In the genomic region with DNA sequence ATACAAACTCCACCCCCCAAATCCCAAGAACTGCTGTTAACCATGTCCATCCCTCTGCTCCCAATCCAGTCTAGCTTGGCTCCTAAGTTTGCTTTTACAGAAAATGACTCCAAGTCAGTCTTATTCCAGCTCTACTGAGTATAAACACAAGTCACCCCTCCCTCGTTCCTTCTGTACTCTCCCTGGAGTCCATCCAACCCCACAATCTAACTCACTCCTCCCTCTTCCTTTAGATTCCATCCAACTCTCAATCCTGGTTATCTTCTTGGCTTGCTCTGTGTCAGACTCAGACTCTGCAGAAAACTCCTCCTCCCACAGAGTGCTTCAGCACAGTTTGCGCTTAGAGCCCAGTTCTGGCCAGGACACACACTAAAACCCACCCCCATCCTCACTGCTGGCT, we compare ENCODE assay signal across 15 mouse cellular contexts. TPM values are rescaled to one million over a fixed set of nuclear protein-coding genes. Genes with fewer than 3 reads are reported as not detected.
DNase-seq lines count a peak whose midpoint lies in the region; ATAC-seq and TF ChIP-seq lines count a peak whose summit lies in the region.
"Had no signal": no experiment of that assay in that cellular context is flagged by ENCODE, and none has a peak within 500 bp of the region (broad histone marks: within the 10 kb centered on the region; RNA-seq: fewer than 3 reads in every experiment).

No protein-coding gene starts in this region.

- ATAC-seq in kidney, embryonic 14.5 days (ENCODE audit: low FRiP score, low TSS enrichment) = no peak
- peak; percentile 53 for ATAC-seq in liver, postnatal 0 days
- no peak for ATAC-seq in CD4-positive, CD25-positive, alpha-beta regulatory T cell, adult 4 months
- ATAC-seq: forebrain, embryonic 13.5 days had no signal

- no peak overlapping the region for H3K27ac ChIP-seq in kidney, embryonic 14.5 days (ENCODE audit: low read depth, low read length)
- H3K27ac ChIP-seq in liver, postnatal 0 days (ENCODE audit: low read depth) = peak overlapping the region; percentile 44; the same call in 1 of the 2 replicates
- H3K27ac ChIP-seq: forebrain, embryonic 13.5 days; liver, embryonic 13.5 days had no signal

- 79% methylated on average over 2 of the region's 2 CpGs for WGBS in kidney, embryonic 14.5 days
- WGBS in liver, postnatal 0 days (ENCODE audit: insufficient replicate concordance) = 67% methylated on average over 2 of the region's 2 CpGs

- peaks cover 60% of the 10 kb centered on the region for H3K36me3 ChIP-seq in kidney, embryonic 14.5 days (ENCODE audit: control insufficient read depth, insufficient read depth, low read length)
- peaks cover 36% of the 10 kb centered on the region for H3K36me3 ChIP-seq in liver, postnatal 0 days (replicated peaks; ENCODE audit: insufficient read depth, low read length)

- DNase-seq in kidney, postnatal 14 days = peak; percentile 37
- peak; percentile 75 for DNase-seq in NIH3T3 (ENCODE audit: low read depth)
- peak; percentile 62 to 65 for DNase-seq in heart, adult 9 months (ENCODE audit: low spot score in 2 of 2)
- DNase-seq in liver, postnatal 0 days = no peak
- no peak for DNase-seq in gastrocnemius, postnatal 14 days
- DNase-seq in gastrocnemius, adult 18-20 months (ENCODE audit: low spot score) = no peak
- DNase-seq: embryo, embryonic 11 days; liver, embryonic 13.5 days; right cerebral cortex, postnatal 25 days had no signal

- no peak overlapping the region for H3K4me3 ChIP-seq in kidney, embryonic 14.5 days (ENCODE audit: low read length)
- H3K4me3 ChIP-seq in liver, postnatal 0 days (ENCODE audit: low read depth, low read length) = no peak overlapping the region
- H3K4me3 ChIP-seq: forebrain, embryonic 13.5 days; liver, embryonic 13.5 days had no signal

- no peak overlapping the region for H3K9ac ChIP-seq in kidney, embryonic 14.5 days (ENCODE audit: low read depth, low read length)
- no peak overlapping the region for H3K9ac ChIP-seq in liver, postnatal 0 days (replicated peaks)
- H3K9ac ChIP-seq: forebrain, embryonic 13.5 days; liver, embryonic 13.5 days had no signal

- TF ChIP-seq CTCF in liver, postnatal 0 days (IDR thresholded peaks at IDR 0.05; ENCODE audit: low read depth) = no peak

- peaks cover 8% of the 10 kb centered on the region for H3K4me1 ChIP-seq in kidney, embryonic 14.5 days (ENCODE audit: control insufficient read depth, insufficient read depth, low read length)
- peaks cover 23% of the 10 kb centered on the region for H3K4me1 ChIP-seq in liver, postnatal 0 days (ENCODE audit: insufficient read depth)

- no peaks in the 10 kb centered on the region for H3K9me3 ChIP-seq in kidney, embryonic 14.5 days (ENCODE audit: control insufficient read depth, low read length)
- no peaks in the 10 kb centered on the region for H3K9me3 ChIP-seq in liver, postnatal 0 days (ENCODE audit: low read length)
- H3K9me3 ChIP-seq: forebrain, embryonic 13.5 days; liver, embryonic 13.5 days had no signal

- no peak for TF ChIP-seq EP300 in liver, postnatal 0 days (IDR thresholded peaks at IDR 0.05; ENCODE audit: low read depth)

- intact Hi-C loops in gastrocnemius, postnatal 14 days (cut with DNase I; ENCODE audit: low total_unique reads) = no loop called here

- no peaks in the 10 kb centered on the region for H3K27me3 ChIP-seq in kidney, embryonic 14.5 days (ENCODE audit: control insufficient read depth, insufficient read depth, low read length)
- H3K27me3 ChIP-seq in liver, postnatal 0 days (ENCODE audit: insufficient read depth, low read length) = no peaks in the 10 kb centered on the region
- H3K27me3 ChIP-seq: CH12.LX; forebrain, embryonic 13.5 days; liver, embryonic 13.5 days had no signal

- H3K4me2 ChIP-seq in kidney, embryonic 14.5 days (replicated peaks; ENCODE audit: low read depth, low read length) = no peak overlapping the region
- no peak overlapping the region for H3K4me2 ChIP-seq in liver, postnatal 0 days (ENCODE audit: low read depth, low read length)
- H3K4me2 ChIP-seq: forebrain, embryonic 13.5 days; liver, embryonic 13.5 days had no signal

RNA-seq across cellular contexts. Expression of a gene that starts 6.2 kb away (rescaled TPM):
- polyA plus RNA-seq in kidney, embryonic 14.5 days (2014; fragmentation: Nextera tagmentation; extraction: Ambion mirVana) = 27.8 and 39.0 TPM in 2 replicates
- polyA plus RNA-seq in liver, postnatal 0 days (2015; fragmentation: Nextera tagmentation; extraction: Ambion mirVana) = 6.1 and 6.4 TPM in 2 replicates
- 10 to 100 TPM; 14.9 to 18.6 TPM for total RNA-seq in gastrocnemius, postnatal 14 days (2021)
- polyA plus RNA-seq in CD4-positive, CD25-positive, alpha-beta regulatory T cell, adult 4 months (2017; shearing (Covaris generic)) = 1 to 10 TPM; 4.4 to 7.7 TPM
- total RNA-seq in gastrocnemius, adult 18-20 months (2021) = 10 to 100 TPM; 17.9 to 19.2 TPM

RNA-seq across cellular contexts. Expression of a gene that starts 28.8 kb away (rescaled TPM):
- 11.0 and 23.3 TPM in 2 replicates for polyA plus RNA-seq in kidney, embryonic 14.5 days (2014; fragmentation: Nextera tagmentation; extraction: Ambion mirVana)
- 20.0 and 21.8 TPM in 2 replicates for polyA plus RNA-seq in liver, postnatal 0 days (2015; fragmentation: Nextera tagmentation; extraction: Ambion mirVana)
- total RNA-seq in gastrocnemius, postnatal 14 days (2021) = 1 to 10 TPM; 8.3 to 9.7 TPM
- 10 to 100 TPM; 47.0 to 64.1 TPM for polyA plus RNA-seq in CD4-positive, CD25-positive, alpha-beta regulatory T cell, adult 4 months (2017; shearing (Covaris generic))
- 1 to 10 TPM; 7.6 to 9.0 TPM for total RNA-seq in gastrocnemius, adult 18-20 months (2021)

RNA-seq across cellular contexts. Expression of a gene that starts 48.1 kb away (rescaled TPM):
- polyA plus RNA-seq in kidney, embryonic 14.5 days (2014; fragmentation: Nextera tagmentation; extraction: Ambion mirVana) = 48.7 and 50.0 TPM in 2 replicates
- polyA plus RNA-seq in liver, postnatal 0 days (2015; fragmentation: Nextera tagmentation; extraction: Ambion mirVana) = 14.3 and 15.1 TPM in 2 replicates
- total RNA-seq in gastrocnemius, postnatal 14 days (2021) = 1 to 10 TPM; 6.2 to 6.5 TPM
- 10 to 100 TPM; 84.3 to 85.7 TPM for polyA plus RNA-seq in CD4-positive, CD25-positive, alpha-beta regulatory T cell, adult 4 months (2017; shearing (Covaris generic))
- total RNA-seq in gastrocnemius, adult 18-20 months (2021) = 1 to 10 TPM; 4.2 to 4.9 TPM

RNA-seq across cellular contexts. Expression of a gene that starts 51.8 kb away (rescaled TPM):
- polyA plus RNA-seq in kidney, embryonic 14.5 days (2014; fragmentation: Nextera tagmentation; extraction: Ambion mirVana) = 0.69 and 1.5 TPM in 2 replicates
- 0.49 and 0.56 TPM in 2 replicates for polyA plus RNA-seq in liver, postnatal 0 days (2015; fragmentation: Nextera tagmentation; extraction: Ambion mirVana)
- not detected for total RNA-seq in gastrocnemius, postnatal 14 days (2021)
- not detected for polyA plus RNA-seq in CD4-positive, CD25-positive, alpha-beta regulatory T cell, adult 4 months (2017; shearing (Covaris generic))
- total RNA-seq in gastrocnemius, adult 18-20 months (2021) = under 1 TPM; 0.12 to 0.34 TPM
- total RNA-seq: CH12.LX; layer of hippocampus, postnatal 14 days had no signal

RNA-seq across cellular contexts. Expression of a gene that starts 55.6 kb away (rescaled TPM):
- 0.33 and 0.88 TPM in 2 replicates for polyA plus RNA-seq in kidney, embryonic 14.5 days (2014; fragmentation: Nextera tagmentation; extraction: Ambion mirVana)
- 0.59 and 0.70 TPM in 2 replicates for polyA plus RNA-seq in liver, postnatal 0 days (2015; fragmentation: Nextera tagmentation; extraction: Ambion mirVana)
- under 1 TPM; 0.31 to 0.84 TPM for total RNA-seq in gastrocnemius, postnatal 14 days (2021)
- polyA plus RNA-seq in CD4-positive, CD25-positive, alpha-beta regulatory T cell, adult 4 months (2017; shearing (Covaris generic)) = not detected
- total RNA-seq in gastrocnemius, adult 18-20 months (2021) = under 1 TPM; 0.19 to 0.25 TPM
- total RNA-seq: monocyte, adult 5-6 weeks had no signal

Comparison
In these comparisons a context has a peak if more than half of its experiments do, and no peak if none do; other contexts are left out.
1. DNase-seq: peak in kidney, postnatal 14 days (single experiment), NIH3T3 (single experiment) and heart, adult 9 months (2 of 2); none in liver, postnatal 0 days (single experiment), gastrocnemius, postnatal 14 days (single experiment) and gastrocnemius, adult 18-20 months (single experiment).